Comparison of ENCODE assay signal across 19 mouse cellular contexts in the genomic region with DNA sequence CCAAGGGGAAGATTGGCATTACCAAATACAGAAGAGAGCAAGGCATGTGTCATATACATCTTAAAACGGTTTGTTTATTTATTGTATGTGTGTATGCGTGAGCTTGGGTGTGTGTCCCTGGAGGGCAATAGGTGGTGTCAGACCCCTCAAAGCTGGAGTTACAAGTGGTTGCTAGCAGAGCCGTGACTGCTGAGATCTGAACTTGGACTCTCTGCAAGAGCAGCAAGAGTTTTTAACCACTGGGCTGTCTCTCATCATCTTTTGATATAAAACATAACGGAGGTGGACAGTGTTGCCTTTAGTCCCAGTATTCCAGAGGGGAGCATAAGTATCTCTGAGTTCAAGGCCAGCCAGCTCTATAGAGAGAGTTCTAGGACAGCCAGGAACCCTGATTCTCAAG. TPM values are rescaled to one million over a fixed set of nuclear protein-coding genes. Genes with fewer than 3 reads are reported as not detected.
DNase-seq lines count a peak whose midpoint lies in the region; ATAC-seq and TF ChIP-seq lines count a peak whose summit lies in the region.
"Had no signal": no experiment of that assay in that cellular context is flagged by ENCODE, and none has a peak within 500 bp of the region (broad histone marks: within the 10 kb centered on the region; RNA-seq: fewer than 3 reads in every experiment).

No protein-coding gene starts in this region.

- H3K27ac ChIP-seq in forebrain, embryonic 10.5 days = peak overlapping the region; percentile 66; the same call in 1 of the 2 replicates
- no peak overlapping the region for H3K27ac ChIP-seq in forebrain, embryonic 11.5 days (ENCODE audit: low read depth, low read length)
- peak overlapping the region; percentile 89 for H3K27ac ChIP-seq in midbrain, embryonic 10.5 days (replicated peaks)
- H3K27ac ChIP-seq in midbrain, postnatal 0 days (ENCODE audit: low read depth, low read length) = no peak overlapping the region
- H3K27ac ChIP-seq in midbrain, embryonic 12.5 days (replicated peaks) = peak overlapping the region; percentile 92
- H3K27ac ChIP-seq in neural tube, embryonic 15.5 days (replicated peaks) = no peak overlapping the region
- H3K27ac ChIP-seq: heart, embryonic 13.5 days had no signal

- no peak for DNase-seq in forebrain, embryonic 10.5 days (ENCODE audit: extremely low spot score, low spot score)
- DNase-seq in forebrain, embryonic 11.5 days (ENCODE audit: low spot score) = no peak
- DNase-seq in midbrain, embryonic 10.5 days (ENCODE audit: low spot score) = no peak
- DNase-seq in midbrain, postnatal 0 days (ENCODE audit: low spot score) = no peak
- no peak for DNase-seq in heart, adult 9 months (ENCODE audit: low spot score in 2 of 2)
- DNase-seq in thymus, postnatal 36 days = no peak
- DNase-seq: adrenal gland, postnatal 14 days; cerebellum, adult 8-10 months; cerebellum, postnatal 36 days; gastrocnemius, postnatal 25 days; heart, adult 18-20 months; heart, postnatal 14 days; liver, postnatal 0 days; right cerebral cortex, postnatal 25 days; thymus, postnatal 14 days had no signal

- no peak for TF ChIP-seq CTCF in midbrain, postnatal 0 days (IDR thresholded peaks at IDR 0.05)

- H3K4me3 ChIP-seq in forebrain, embryonic 10.5 days = no peak overlapping the region
- H3K4me3 ChIP-seq in forebrain, embryonic 11.5 days (ENCODE audit: low read depth, low read length) = no peak overlapping the region
- peak overlapping the region; percentile 51 for H3K4me3 ChIP-seq in midbrain, embryonic 10.5 days
- H3K4me3 ChIP-seq in midbrain, postnatal 0 days (ENCODE audit: low read depth, low read length) = no peak overlapping the region
- H3K4me3 ChIP-seq in midbrain, embryonic 12.5 days = peak overlapping the region; percentile 36
- no peak overlapping the region for H3K4me3 ChIP-seq in neural tube, embryonic 15.5 days (replicated peaks)
- H3K4me3 ChIP-seq: heart, embryonic 13.5 days had no signal

- no peaks in the 10 kb centered on the region for H3K9me3 ChIP-seq in forebrain, embryonic 10.5 days
- H3K9me3 ChIP-seq in forebrain, embryonic 11.5 days (ENCODE audit: control insufficient read depth, low read length) = no peaks in the 10 kb centered on the region
- no peaks in the 10 kb centered on the region for H3K9me3 ChIP-seq in midbrain, embryonic 10.5 days (replicated peaks)
- no peaks in the 10 kb centered on the region for H3K9me3 ChIP-seq in midbrain, postnatal 0 days (ENCODE audit: low read length)
- H3K9me3 ChIP-seq in midbrain, embryonic 12.5 days = no peaks in the 10 kb centered on the region
- H3K9me3 ChIP-seq in neural tube, embryonic 15.5 days (replicated peaks) = no peaks in the 10 kb centered on the region
- H3K9me3 ChIP-seq: heart, embryonic 13.5 days had no signal

- no peak for ATAC-seq in forebrain, embryonic 11.5 days (replicated peaks; ENCODE audit: low FRiP score)
- ATAC-seq in midbrain, postnatal 0 days (ENCODE audit: low FRiP score) = no peak
- no peak for ATAC-seq in midbrain, embryonic 12.5 days (ENCODE audit: low FRiP score, low read depth)
- ATAC-seq in neural tube, embryonic 15.5 days (ENCODE audit: low FRiP score) = no peak
- ATAC-seq: liver, postnatal 0 days; lung, postnatal 0 days had no signal

- 82% methylated on average over 4 of the region's 4 CpGs for WGBS in forebrain, embryonic 10.5 days
- WGBS in forebrain, embryonic 11.5 days = 83% methylated on average over 4 of the region's 4 CpGs
- WGBS in midbrain, embryonic 10.5 days = 67% methylated on average over 4 of the region's 4 CpGs
- 43% methylated on average over 4 of the region's 4 CpGs for WGBS in midbrain, postnatal 0 days
- WGBS in midbrain, embryonic 12.5 days = 61% methylated on average over 4 of the region's 4 CpGs
- WGBS in neural tube, embryonic 15.5 days = 72% methylated on average over 4 of the region's 4 CpGs

- H3K4me2 ChIP-seq in forebrain, embryonic 11.5 days (ENCODE audit: low read depth, low read length, severe bottlenecking) = no peak overlapping the region
- no peak overlapping the region for H3K4me2 ChIP-seq in midbrain, postnatal 0 days (ENCODE audit: low read depth, low read length, poor library complexity, severe bottlenecking)
- H3K4me2 ChIP-seq in midbrain, embryonic 12.5 days (replicated peaks) = peak overlapping the region; percentile 52
- peak overlapping the region; percentile 44; the same call in 1 of the 2 replicates for H3K4me2 ChIP-seq in neural tube, embryonic 15.5 days

- H3K36me3 ChIP-seq in forebrain, embryonic 10.5 days (replicated peaks) = no peaks in the 10 kb centered on the region
- no peaks in the 10 kb centered on the region for H3K36me3 ChIP-seq in forebrain, embryonic 11.5 days (ENCODE audit: control insufficient read depth, insufficient read depth, low read length)
- H3K36me3 ChIP-seq in midbrain, embryonic 10.5 days = no peaks in the 10 kb centered on the region
- H3K36me3 ChIP-seq in midbrain, postnatal 0 days (ENCODE audit: insufficient read depth, low read length) = no peaks in the 10 kb centered on the region
- no peaks in the 10 kb centered on the region for H3K36me3 ChIP-seq in midbrain, embryonic 12.5 days
- H3K36me3 ChIP-seq in neural tube, embryonic 15.5 days = no peaks in the 10 kb centered on the region
- H3K36me3 ChIP-seq: heart, embryonic 13.5 days had no signal

- no peak overlapping the region for H3K9ac ChIP-seq in forebrain, embryonic 11.5 days (ENCODE audit: low read length)
- no peak overlapping the region for H3K9ac ChIP-seq in midbrain, postnatal 0 days (replicated peaks; ENCODE audit: low read length, poor library complexity, severe bottlenecking)
- H3K9ac ChIP-seq in midbrain, embryonic 12.5 days (replicated peaks) = peak overlapping the region; percentile 62
- no peak overlapping the region for H3K9ac ChIP-seq in neural tube, embryonic 15.5 days (replicated peaks)
- H3K9ac ChIP-seq: liver, postnatal 0 days had no signal

- H3K27me3 ChIP-seq in forebrain, embryonic 10.5 days (ENCODE audit: poor library complexity, severe bottlenecking) = peaks cover 40% of the 10 kb centered on the region
- no peaks in the 10 kb centered on the region for H3K27me3 ChIP-seq in forebrain, embryonic 11.5 days (ENCODE audit: control insufficient read depth, insufficient read depth, low read length)
- peaks cover 26% of the 10 kb centered on the region for H3K27me3 ChIP-seq in midbrain, embryonic 10.5 days (ENCODE audit: low read depth, poor library complexity, severe bottlenecking)
- H3K27me3 ChIP-seq in midbrain, postnatal 0 days (ENCODE audit: insufficient read depth, low read length) = no peaks in the 10 kb centered on the region
- peaks cover 12% of the 10 kb centered on the region for H3K27me3 ChIP-seq in midbrain, embryonic 12.5 days
- H3K27me3 ChIP-seq in neural tube, embryonic 15.5 days (replicated peaks) = no peaks in the 10 kb centered on the region

- peaks cover 41% of the 10 kb centered on the region for H3K4me1 ChIP-seq in forebrain, embryonic 10.5 days
- H3K4me1 ChIP-seq in forebrain, embryonic 11.5 days (replicated peaks; ENCODE audit: control insufficient read depth, insufficient read depth, low read length) = peaks cover 10% of the 10 kb centered on the region; the same call in 1 of the 2 replicates
- peaks cover 66% of the 10 kb centered on the region for H3K4me1 ChIP-seq in midbrain, embryonic 10.5 days
- H3K4me1 ChIP-seq in midbrain, postnatal 0 days (ENCODE audit: insufficient read depth, low read length) = peaks cover 8% of the 10 kb centered on the region
- H3K4me1 ChIP-seq in midbrain, embryonic 12.5 days = peaks cover 39% of the 10 kb centered on the region
- peaks cover 20% of the 10 kb centered on the region for H3K4me1 ChIP-seq in neural tube, embryonic 15.5 days

RNA-seq across cellular contexts. Expression of gene Mum1, which starts 18.0 kb away (rescaled TPM):
- 89.4 and 98.3 TPM in 2 replicates for polyA plus RNA-seq in forebrain, embryonic 10.5 days (2016; fragmentation: Nextera tagmentation; extraction: Ambion mirVana)
- polyA plus RNA-seq in forebrain, embryonic 11.5 days (2014; fragmentation: Nextera tagmentation; extraction: Ambion mirVana) = 75.6 and 79.4 TPM in 2 replicates
- 154 and 166 TPM in 2 replicates for polyA plus RNA-seq in midbrain, embryonic 10.5 days (2016; fragmentation: Nextera tagmentation; extraction: Ambion mirVana)
- 45.1 and 60.9 TPM in 2 replicates for total RNA-seq in midbrain, postnatal 0 days (2014; rRNA removed)
- 42.4 and 49.6 TPM in 2 replicates for polyA plus RNA-seq in midbrain, postnatal 0 days (2015; fragmentation: Nextera tagmentation; extraction: Ambion mirVana)
- polyA plus RNA-seq in midbrain, embryonic 12.5 days (2016; fragmentation: Nextera tagmentation; extraction: Ambion mirVana) = 151 and 195 TPM in 2 replicates
- 46.8 and 49.6 TPM in 2 replicates for polyA plus RNA-seq in neural tube, embryonic 15.5 days (2015; fragmentation: Nextera tagmentation; extraction: Ambion mirVana)

RNA-seq across cellular contexts. Expression of gene Efna2, which starts 29.0 kb away (rescaled TPM):
- 23.2 and 24.2 TPM in 2 replicates for polyA plus RNA-seq in forebrain, embryonic 10.5 days (2016; fragmentation: Nextera tagmentation; extraction: Ambion mirVana)
- 48.8 and 50.7 TPM in 2 replicates for polyA plus RNA-seq in forebrain, embryonic 11.5 days (2014; fragmentation: Nextera tagmentation; extraction: Ambion mirVana)
- 56.6 and 64.5 TPM in 2 replicates for polyA plus RNA-seq in midbrain, embryonic 10.5 days (2016; fragmentation: Nextera tagmentation; extraction: Ambion mirVana)
- 45.1 and 51.1 TPM in 2 replicates for total RNA-seq in midbrain, postnatal 0 days (2014; rRNA removed)
- 52.1 and 58.4 TPM in 2 replicates for polyA plus RNA-seq in midbrain, postnatal 0 days (2015; fragmentation: Nextera tagmentation; extraction: Ambion mirVana)
- polyA plus RNA-seq in midbrain, embryonic 12.5 days (2016; fragmentation: Nextera tagmentation; extraction: Ambion mirVana) = 114 and 127 TPM in 2 replicates
- 25.9 and 31.2 TPM in 2 replicates for polyA plus RNA-seq in neural tube, embryonic 15.5 days (2015; fragmentation: Nextera tagmentation; extraction: Ambion mirVana)

RNA-seq across cellular contexts. Expression of gene 1600002K03Rik, which starts 35.5 kb away (rescaled TPM):
- 9.8 and 10.7 TPM in 2 replicates for polyA plus RNA-seq in forebrain, embryonic 10.5 days (2016; fragmentation: Nextera tagmentation; extraction: Ambion mirVana)
- 6.4 and 8.3 TPM in 2 replicates for polyA plus RNA-seq in forebrain, embryonic 11.5 days (2014; fragmentation: Nextera tagmentation; extraction: Ambion mirVana)
- polyA plus RNA-seq in midbrain, embryonic 10.5 days (2016; fragmentation: Nextera tagmentation; extraction: Ambion mirVana) = 10.6 and 11.2 TPM in 2 replicates
- total RNA-seq in midbrain, postnatal 0 days (2014; rRNA removed) = 2.3 and 2.8 TPM in 2 replicates
- 4.1 and 5.3 TPM in 2 replicates for polyA plus RNA-seq in midbrain, postnatal 0 days (2015; fragmentation: Nextera tagmentation; extraction: Ambion mirVana)
- polyA plus RNA-seq in midbrain, embryonic 12.5 days (2016; fragmentation: Nextera tagmentation; extraction: Ambion mirVana) = 12.9 and 13.6 TPM in 2 replicates
- polyA plus RNA-seq in neural tube, embryonic 15.5 days (2015; fragmentation: Nextera tagmentation; extraction: Ambion mirVana) = 13.5 and 14.3 TPM in 2 replicates

RNA-seq across cellular contexts. Expression of gene Ndufs7, which starts 40.7 kb away (rescaled TPM):
- 309 and 314 TPM in 2 replicates for polyA plus RNA-seq in forebrain, embryonic 10.5 days (2016; fragmentation: Nextera tagmentation; extraction: Ambion mirVana)
- polyA plus RNA-seq in forebrain, embryonic 11.5 days (2014; fragmentation: Nextera tagmentation; extraction: Ambion mirVana) = 219 and 265 TPM in 2 replicates
- polyA plus RNA-seq in midbrain, embryonic 10.5 days (2016; fragmentation: Nextera tagmentation; extraction: Ambion mirVana) = 288 and 314 TPM in 2 replicates
- total RNA-seq in midbrain, postnatal 0 days (2014; rRNA removed) = 193 and 201 TPM in 2 replicates
- polyA plus RNA-seq in midbrain, postnatal 0 days (2015; fragmentation: Nextera tagmentation; extraction: Ambion mirVana) = 358 and 388 TPM in 2 replicates
- 205 and 213 TPM in 2 replicates for polyA plus RNA-seq in midbrain, embryonic 12.5 days (2016; fragmentation: Nextera tagmentation; extraction: Ambion mirVana)
- 353 and 368 TPM in 2 replicates for polyA plus RNA-seq in neural tube, embryonic 15.5 days (2015; fragmentation: Nextera tagmentation; extraction: Ambion mirVana)

RNA-seq across cellular contexts. Expression of gene Cirbp, which starts 42.5 kb away (rescaled TPM):
- 90.9 and 116 TPM in 2 replicates for polyA plus RNA-seq in forebrain, embryonic 10.5 days (2016; fragmentation: Nextera tagmentation; extraction: Ambion mirVana)
- 82.0 and 83.4 TPM in 2 replicates for polyA plus RNA-seq in forebrain, embryonic 11.5 days (2014; fragmentation: Nextera tagmentation; extraction: Ambion mirVana)
- 91.8 and 135 TPM in 2 replicates for polyA plus RNA-seq in midbrain, embryonic 10.5 days (2016; fragmentation: Nextera tagmentation; extraction: Ambion mirVana)
- total RNA-seq in midbrain, postnatal 0 days (2014; rRNA removed) = 315 and 337 TPM in 2 replicates
- polyA plus RNA-seq in midbrain, postnatal 0 days (2015; fragmentation: Nextera tagmentation; extraction: Ambion mirVana) = 760 and 829 TPM in 2 replicates
- polyA plus RNA-seq in midbrain, embryonic 12.5 days (2016; fragmentation: Nextera tagmentation; extraction: Ambion mirVana) = 227 and 233 TPM in 2 replicates
- 284 and 345 TPM in 2 replicates for polyA plus RNA-seq in neural tube, embryonic 15.5 days (2015; fragmentation: Nextera tagmentation; extraction: Ambion mirVana)

Comparison
In these comparisons a context has a peak if more than half of its experiments do, and no peak if none do; other contexts are left out.
1. H3K27ac ChIP-seq: peak in forebrain, embryonic 10.5 days (single experiment), midbrain, embryonic 10.5 days (single experiment) and midbrain, embryonic 12.5 days (single experiment); none in forebrain, embryonic 11.5 days (single experiment), midbrain, postnatal 0 days (single experiment) and neural tube, embryonic 15.5 days (single experiment).
2. H3K4me3 ChIP-seq: peak in midbrain, embryonic 10.5 days (single experiment) and midbrain, embryonic 12.5 days (single experiment); none in forebrain, embryonic 10.5 days (single experiment), forebrain, embryonic 11.5 days (single experiment), midbrain, postnatal 0 days (single experiment) and neural tube, embryonic 15.5 days (single experiment).
3. H3K4me2 ChIP-seq: peak in midbrain, embryonic 12.5 days (single experiment) and neural tube, embryonic 15.5 days (single experiment); none in forebrain, embryonic 11.5 days (single experiment) and midbrain, postnatal 0 days (single experiment).